Mouse (Mus musculus) small intestine, adult 2 months (tissue): ENCODE results near the gene Nenf.

Experiments used
- CTCF ChIP-seq: fragments of 200-500 bp; IDR thresholded peaks from 2 replicates; pipeline ENCODE4 v1.5.1; 2012; ENCODE audit warnings: low read depth, mild to moderate bottlenecking, control low read depth, inconsistent platforms, low read length, moderate library complexity, mixed read lengths; ENCODE audit not compliant: insufficient replicate concordance, insufficient read length; ENCODE audit errors: extremely low read depth
- POLR2A ChIP-seq: fragments of 200-500 bp; IDR thresholded peaks from 2 replicates; pipeline ENCODE4 v1.6.1; 2012; ENCODE audit warnings: low read depth, mild to moderate bottlenecking, control low read depth, inconsistent platforms, low read length, moderate library complexity

DNA sequence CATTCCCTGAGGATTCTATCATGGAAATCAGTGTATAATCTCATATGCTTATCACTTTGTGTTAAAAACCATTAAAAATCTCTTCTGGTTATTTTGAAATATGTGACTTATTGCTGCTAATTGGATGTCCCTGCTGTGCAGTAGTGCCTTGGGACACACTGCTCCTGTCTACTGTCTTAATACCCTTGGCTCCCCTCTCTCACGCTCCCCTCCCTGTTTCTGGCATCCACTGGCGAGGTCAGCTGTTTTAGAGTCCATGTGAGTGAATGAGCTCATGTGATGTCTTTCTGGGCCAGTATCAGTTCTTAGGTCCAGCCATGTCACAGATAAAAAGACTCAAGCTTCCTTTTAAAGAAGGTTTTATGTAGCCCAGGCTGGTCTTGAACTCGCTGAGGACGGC lies 12.4 kb upstream of the Nenf start:
- TF ChIP-seq CTCF, result no peak
- TF ChIP-seq POLR2A, result no peak
